In genomic region chr3:121290681-121291080, GRCm38 (mm10) we compare ENCODE assay signal across 8 mouse cellular contexts. TPM values are rescaled to one million over a fixed set of nuclear protein-coding genes. Genes with fewer than 3 reads are reported as not detected.
DNase-seq lines count a peak whose midpoint lies in the region; ATAC-seq and TF ChIP-seq lines count a peak whose summit lies in the region.

No protein-coding gene starts in this region.

- H3K4me3 ChIP-seq in gastrocnemius, adult 2 months, result peak overlapping the region; percentile 86
- H3K4me3 ChIP-seq in E14TG2a.4 (replicated peaks; ENCODE audit: low read length), result peak overlapping the region; percentile 87
- no peak overlapping the region for H3K4me3 ChIP-seq in forebrain, embryonic 16.5 days (replicated peaks; ENCODE audit: low read length)
- H3K4me3 ChIP-seq in liver, embryonic 13.5 days (replicated peaks), result peak overlapping the region; percentile 70

- no peaks in the 10 kb centered on the region for H3K27me3 ChIP-seq in E14TG2a.4 (ENCODE audit: insufficient read depth, low read length)
- H3K27me3 ChIP-seq in forebrain, embryonic 16.5 days (replicated peaks; ENCODE audit: control insufficient read depth, insufficient read depth, low read length), result no peaks in the 10 kb centered on the region
- no peaks in the 10 kb centered on the region for H3K27me3 ChIP-seq in liver, embryonic 13.5 days

- H3K9me3 ChIP-seq in E14TG2a.4 (ENCODE audit: low read length), result peaks cover 9% of the 10 kb centered on the region
- no peaks in the 10 kb centered on the region for H3K9me3 ChIP-seq in forebrain, embryonic 16.5 days (ENCODE audit: control insufficient read depth, low read length)
- no peaks in the 10 kb centered on the region for H3K9me3 ChIP-seq in liver, embryonic 13.5 days (replicated peaks)

- H3K4me2 ChIP-seq in forebrain, embryonic 16.5 days (ENCODE audit: low read length), result peak overlapping the region; percentile 64
- peak overlapping the region; percentile 77 for H3K4me2 ChIP-seq in liver, embryonic 13.5 days

- ATAC-seq in forebrain, embryonic 16.5 days, result no peak
- no peak for ATAC-seq in liver, embryonic 13.5 days (ENCODE audit: low read depth)

- no peak for DNase-seq in gastrocnemius, adult 2 months
- DNase-seq in gastrocnemius, postnatal 25 days, result no peak
- no peak for DNase-seq in liver, embryonic 13.5 days
- no peak for DNase-seq in embryo, embryonic 10 days (ENCODE audit: low spot score)
- DNase-seq in right cerebral cortex, postnatal 4 days, result no peak
- no peak for DNase-seq in thymus, postnatal 4 days

- H3K9ac ChIP-seq in forebrain, embryonic 16.5 days (replicated peaks; ENCODE audit: low read depth, low read length), result no peak overlapping the region
- peak overlapping the region; percentile 70 for H3K9ac ChIP-seq in liver, embryonic 13.5 days

- peak overlapping the region; percentile 92 for H3K27ac ChIP-seq in gastrocnemius, adult 2 months
- no peak overlapping the region for H3K27ac ChIP-seq in forebrain, embryonic 16.5 days (ENCODE audit: low read length)
- H3K27ac ChIP-seq in liver, embryonic 13.5 days, result peak overlapping the region; percentile 79

- intact Hi-C loops in gastrocnemius, adult 2 months (cut with DNase I), result loop anchor here (2.0 kb wide), 1 partner anchor 28 kb away; no protein-coding TSS in a partner anchor

- peaks cover 21% of the 10 kb centered on the region for H3K4me1 ChIP-seq in E14TG2a.4 (replicated peaks; ENCODE audit: low read depth, low read length)
- H3K4me1 ChIP-seq in forebrain, embryonic 16.5 days (replicated peaks; ENCODE audit: control insufficient read depth, insufficient read depth, low read length), result peaks cover 9% of the 10 kb centered on the region; the same call in 1 of the 2 replicates
- H3K4me1 ChIP-seq in liver, embryonic 13.5 days (replicated peaks), result peaks cover 33% of the 10 kb centered on the region

- 74% methylated on average over 8 of the region's 8 CpGs for WGBS in forebrain, embryonic 16.5 days
- 67% methylated on average over 8 of the region's 8 CpGs for WGBS in liver, embryonic 13.5 days (ENCODE audit: insufficient replicate concordance)

- no peaks in the 10 kb centered on the region for H3K36me3 ChIP-seq in E14TG2a.4 (ENCODE audit: insufficient read depth, low read length)
- H3K36me3 ChIP-seq in forebrain, embryonic 16.5 days (ENCODE audit: control insufficient read depth, insufficient read depth), result no peaks in the 10 kb centered on the region
- no peaks in the 10 kb centered on the region for H3K36me3 ChIP-seq in liver, embryonic 13.5 days

- TF ChIP-seq CTCF in gastrocnemius, adult 2 months (IDR thresholded peaks at IDR 0.05), result no peak
- no peak for TF ChIP-seq CTCF in E14TG2a.4 (conservative IDR thresholded peaks at IDR 0.05; ENCODE audit: low read length)

RNA-seq across cellular contexts. Expression of gene Alg14, which starts 0.9 kb away (rescaled TPM):
- 1 to 10 TPM; 7.5 to 7.7 TPM for total RNA-seq in gastrocnemius, adult 2 months (2021)
- 1 to 10 TPM; 9.2 to 9.3 TPM for total RNA-seq in gastrocnemius, postnatal 25 days (2021)
- polyA plus RNA-seq in forebrain, embryonic 16.5 days (2015; fragmentation: Nextera tagmentation; extraction: Ambion mirVana), result 29.8 and 35.7 TPM in 2 replicates
- 17.7 and 20.0 TPM in 2 replicates for polyA plus RNA-seq in liver, embryonic 13.5 days (2015; fragmentation: Nextera tagmentation; extraction: Ambion mirVana)

RNA-seq across cellular contexts. Expression of gene Tmem56, which starts 7.8 kb away (rescaled TPM):
- total RNA-seq in gastrocnemius, adult 2 months (2021), result 10 to 100 TPM; 44.5 to 47.4 TPM
- 10 to 100 TPM; 19.3 to 25.8 TPM for total RNA-seq in gastrocnemius, postnatal 25 days (2021)
- polyA plus RNA-seq in forebrain, embryonic 16.5 days (2015; fragmentation: Nextera tagmentation; extraction: Ambion mirVana), result 3.5 and 3.8 TPM in 2 replicates
- polyA plus RNA-seq in liver, embryonic 13.5 days (2015; fragmentation: Nextera tagmentation; extraction: Ambion mirVana), result 18.3 and 23.3 TPM in 2 replicates
